Mouse (Mus musculus) E14TG2a.4 (cell line): ENCODE results near the gene Wdr93.

Experiments used
- H3K27me3 ChIP-seq: 2 replicates; pipeline ENCODE4 v1.6.1; 2014; ENCODE audit warnings: low read length, control low read depth; ENCODE audit not compliant: insufficient read depth
- H3K36me3 ChIP-seq: 2 replicates; pipeline ENCODE4 v1.6.1; 2014; ENCODE audit warnings: low read length, control low read depth; ENCODE audit not compliant: insufficient read depth
- H3K4me1 ChIP-seq: replicated peaks from 2 replicates; pipeline ENCODE4 v1.6.1; 2014; ENCODE audit warnings: low read depth, low read length, control low read depth
- H3K4me3 ChIP-seq: replicated peaks from 2 replicates; pipeline ENCODE4 v1.5.1; 2014; ENCODE audit warnings: mild to moderate bottlenecking, low read length
- H3K9me3 ChIP-seq: 2 replicates; pipeline ENCODE4 v1.6.1; 2014; ENCODE audit warnings: low read length, control low read depth
- CTCF ChIP-seq: conservative IDR thresholded peaks from 2 replicates; pipeline ENCODE4 v1.5.1; 2014; ENCODE audit warnings: low read length
- NANOG ChIP-seq: IDR thresholded peaks from 2 replicates; pipeline ENCODE4 v1.6.1; 2014; ENCODE audit warnings: borderline replicate concordance, low read length, mixed read lengths
- POU5F1 ChIP-seq: IDR thresholded peaks from 2 replicates; pipeline ENCODE4 v1.6.1; 2014; ENCODE audit warnings: low read length, borderline replicate concordance

Wdr93 gene

DNA sequence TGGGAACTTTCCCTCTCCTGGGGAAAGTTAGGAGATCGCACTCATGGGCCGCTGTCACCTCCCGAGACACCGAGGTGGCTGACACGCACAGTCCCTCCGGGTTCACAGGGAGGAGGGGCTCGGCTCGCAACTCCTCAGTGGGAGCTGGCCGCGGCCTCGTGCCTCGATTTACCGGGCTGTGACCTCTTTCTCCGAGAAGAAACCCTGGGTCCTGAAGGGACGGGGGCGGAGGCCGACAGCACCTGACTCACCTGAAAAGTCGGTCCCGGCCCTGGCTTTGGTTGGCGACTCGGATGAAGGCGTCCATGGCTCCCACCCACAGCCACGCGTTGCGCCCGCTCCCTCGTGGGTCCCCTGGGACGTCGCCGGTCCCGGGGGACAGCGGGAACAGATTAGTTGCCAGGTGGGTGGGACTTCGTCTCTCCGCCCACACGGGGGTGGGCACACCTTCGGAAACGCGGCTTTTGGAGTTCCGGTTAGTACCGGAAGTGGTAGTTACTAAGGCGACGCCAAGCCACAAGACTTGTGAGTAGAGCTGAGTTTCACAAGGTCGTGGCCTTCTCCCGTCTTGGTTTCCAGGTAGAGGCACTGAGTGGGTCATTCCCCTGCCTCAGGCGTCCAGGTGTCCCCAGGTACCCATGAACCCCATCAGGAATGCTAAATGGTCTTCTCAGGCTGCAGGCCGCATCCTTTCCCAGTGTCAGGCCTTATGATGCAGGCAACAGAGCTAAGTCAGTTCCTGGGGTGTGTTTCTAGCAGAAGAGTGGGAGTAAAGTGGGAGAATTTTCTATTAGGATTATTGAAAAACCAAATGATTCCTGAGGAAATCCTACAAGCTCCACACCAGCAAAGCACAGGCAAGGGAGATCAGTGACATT is at the start of gene Wdr93, which contains the start of gene Pex11a:
Gene Wdr93, plus strand, starts transcription at position 505 of the 878 bp plus-strand sequence.
Gene Pex11a, minus strand, starts transcription at position 473 of the 878 bp plus-strand sequence.
- peaks cover 12% of the 10 kb centered on the region for H3K4me1 ChIP-seq
- H3K9me3 ChIP-seq, result no peaks in the 10 kb centered on the region
- peaks cover 19% of the 10 kb centered on the region for H3K36me3 ChIP-seq
- TF ChIP-seq NANOG, result no peak
- TF ChIP-seq POU5F1, result no peak
- TF ChIP-seq CTCF, result no peak
- H3K4me3 ChIP-seq, result peak within 1 kb of the TSS; percentile 91
- peaks cover 9% of the 10 kb centered on the region; the same call in 1 of the 2 replicates for H3K27me3 ChIP-seq

DNA sequence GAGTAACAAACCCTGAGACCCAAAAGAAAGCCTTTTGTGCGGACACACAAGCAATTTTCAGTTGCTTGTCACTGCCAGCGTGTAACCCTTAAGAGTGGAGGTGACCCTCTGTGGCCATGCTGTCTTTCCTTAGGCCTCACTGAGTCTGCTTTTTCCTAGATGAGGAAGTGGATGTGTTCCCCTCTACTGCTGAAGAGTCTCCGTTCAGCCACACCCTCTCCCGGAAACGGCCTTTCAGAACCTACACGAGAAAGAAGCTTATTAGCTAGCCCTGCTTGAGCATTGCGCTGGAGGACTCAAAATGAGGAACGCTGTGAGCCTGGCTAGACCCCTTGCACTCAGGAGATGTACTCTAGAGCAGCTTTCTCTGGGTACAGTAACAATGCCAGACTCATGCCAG is 46.5 kb upstream of the Wdr93 start:
- Histone ChIP-seq H3K36me3 (peaks cover 100% of the 10 kb centered on the region), H3K4me1 (peaks cover 34% of the 10 kb centered on the region), H3K9me3 (no peaks in the 10 kb centered on the region), H3K27me3 (no peaks in the 10 kb centered on the region), H3K4me3 (no peak overlapping the region)
- no peak for TF ChIP-seq POU5F1
- TF ChIP-seq CTCF, result no peak
- TF ChIP-seq NANOG, result no peak

DNA sequence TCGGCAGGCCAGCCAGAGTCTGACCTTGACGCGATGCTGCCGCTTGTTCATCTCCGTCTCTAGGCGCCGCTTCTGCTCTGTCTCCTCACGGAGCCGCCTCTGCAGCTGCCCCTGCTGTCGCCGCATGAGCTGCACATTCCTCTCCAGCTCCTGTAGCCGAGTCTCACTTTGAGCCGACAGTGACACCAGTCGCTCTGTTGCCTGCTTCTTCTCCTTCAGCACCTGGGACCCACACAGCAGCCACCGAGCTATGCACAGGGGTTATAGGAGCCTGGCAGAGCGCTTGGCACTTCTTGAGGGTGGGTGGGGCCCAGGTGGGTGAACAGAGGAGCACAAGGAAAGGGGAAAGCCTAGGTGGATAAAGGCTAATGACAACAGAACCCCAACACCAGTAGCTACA is 40.2 kb upstream of the Wdr93 start:
- H3K9me3 ChIP-seq, result no peaks in the 10 kb centered on the region
- no peak for TF ChIP-seq CTCF
- no peak for TF ChIP-seq POU5F1
- TF ChIP-seq NANOG, result no peak
- H3K4me3 ChIP-seq, result no peak overlapping the region

DNA sequence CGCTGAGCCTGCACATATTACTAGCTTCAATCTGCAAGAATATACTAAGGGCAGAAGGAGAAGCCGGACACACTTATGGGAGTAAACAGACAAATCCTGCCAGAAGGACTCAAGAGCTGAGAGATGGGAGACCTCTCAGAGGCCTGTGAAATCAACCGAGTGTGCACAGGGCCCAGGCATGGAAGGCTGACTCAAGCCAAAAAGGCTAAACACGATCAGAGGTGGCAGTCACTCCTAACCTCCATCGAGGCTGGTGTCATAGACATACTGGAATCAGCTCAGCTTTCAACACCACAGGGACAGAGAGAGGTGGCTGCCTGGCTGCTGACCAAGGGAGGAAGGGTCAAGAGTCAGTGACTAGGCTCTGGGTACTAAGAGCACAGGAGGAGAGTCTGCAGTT is 37.8 kb upstream of the Wdr93 start:
- Histone ChIP-seq H3K27me3 (peaks cover 25% of the 10 kb centered on the region), H3K4me1 (peaks cover 32% of the 10 kb centered on the region), H3K9me3 (no peaks in the 10 kb centered on the region), H3K36me3 (peaks cover 76% of the 10 kb centered on the region), H3K4me3 (no peak overlapping the region)
- TF ChIP-seq POU5F1, result no peak
- TF ChIP-seq NANOG, result no peak
- TF ChIP-seq CTCF, result no peak

More for the DNA sequence above, 40.2 kb upstream of the Wdr93 start:
- Histone ChIP-seq H3K4me1 (peaks cover 32% of the 10 kb centered on the region), H3K36me3 (peaks cover 90% of the 10 kb centered on the region), H3K27me3 (0 out of 2 replicates have a peak, but pooled peaks cover 3% of the 10 kb centered on the region)

DNA sequence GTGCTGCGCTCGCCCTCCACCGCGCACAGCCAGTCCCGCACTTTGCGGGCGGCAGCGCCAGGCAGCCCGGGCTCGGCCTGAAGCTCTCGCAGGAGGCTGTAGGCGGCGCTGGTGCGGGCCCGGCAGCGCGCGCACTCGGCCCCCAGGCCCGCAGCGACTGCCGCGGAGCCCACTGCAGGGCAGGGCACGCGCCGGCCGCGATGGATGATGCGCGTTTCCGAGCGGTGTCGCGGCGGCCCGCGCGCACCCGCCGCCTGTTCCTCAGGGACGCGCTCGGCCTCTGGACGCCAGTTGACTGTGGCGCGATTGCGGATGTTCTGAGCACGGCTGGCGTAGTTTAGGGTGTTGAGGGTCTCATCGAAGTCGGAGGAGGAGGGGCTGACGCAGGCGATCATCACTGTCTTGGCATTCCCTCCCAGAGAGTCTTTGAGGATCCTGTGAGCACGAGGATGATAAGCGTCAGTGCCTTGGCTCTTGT is 32.8 kb upstream of the Wdr93 start:
- Histone ChIP-seq H3K4me1 (peaks cover 29% of the 10 kb centered on the region), H3K36me3 (peaks cover 52% of the 10 kb centered on the region)
- no peak for TF ChIP-seq POU5F1
- TF ChIP-seq CTCF, result no peak
- TF ChIP-seq NANOG, result no peak

GRCm38 (mm10) chr7:79710831-79711230 is 32.1 kb upstream of the Wdr93 start:
- H3K4me1 ChIP-seq, result peaks cover 29% of the 10 kb centered on the region
- H3K4me3 ChIP-seq, result peak overlapping the region; percentile 75
- H3K9me3 ChIP-seq, result no peaks in the 10 kb centered on the region
- H3K27me3 ChIP-seq, result peaks cover 42% of the 10 kb centered on the region
- TF ChIP-seq CTCF (no peak), NANOG (no peak), POU5F1 (no peak)
- H3K36me3 ChIP-seq, result peaks cover 46% of the 10 kb centered on the region

More for the DNA sequence above, 32.8 kb upstream of the Wdr93 start:
- peaks cover 42% of the 10 kb centered on the region for H3K27me3 ChIP-seq
- peak overlapping the region; percentile 75 for H3K4me3 ChIP-seq
- no peaks in the 10 kb centered on the region for H3K9me3 ChIP-seq

GRCm38 (mm10) chr7:79715187-79715981 is 27.6 kb upstream of the Wdr93 start, which contains the start of gene Kif7:
Gene Kif7 (minus strand): TSS chr7:79715720.
- H3K36me3 ChIP-seq, result peaks cover 18% of the 10 kb centered on the region
- TF ChIP-seq POU5F1 (no peak), NANOG (no peak), CTCF (no peak)
- H3K4me3 ChIP-seq, result peak within 1 kb of the TSS; percentile 97
- H3K4me1 ChIP-seq, result peaks cover 30% of the 10 kb centered on the region
- H3K9me3 ChIP-seq, result no peaks in the 10 kb centered on the region
- peaks cover 39% of the 10 kb centered on the region for H3K27me3 ChIP-seq

DNA sequence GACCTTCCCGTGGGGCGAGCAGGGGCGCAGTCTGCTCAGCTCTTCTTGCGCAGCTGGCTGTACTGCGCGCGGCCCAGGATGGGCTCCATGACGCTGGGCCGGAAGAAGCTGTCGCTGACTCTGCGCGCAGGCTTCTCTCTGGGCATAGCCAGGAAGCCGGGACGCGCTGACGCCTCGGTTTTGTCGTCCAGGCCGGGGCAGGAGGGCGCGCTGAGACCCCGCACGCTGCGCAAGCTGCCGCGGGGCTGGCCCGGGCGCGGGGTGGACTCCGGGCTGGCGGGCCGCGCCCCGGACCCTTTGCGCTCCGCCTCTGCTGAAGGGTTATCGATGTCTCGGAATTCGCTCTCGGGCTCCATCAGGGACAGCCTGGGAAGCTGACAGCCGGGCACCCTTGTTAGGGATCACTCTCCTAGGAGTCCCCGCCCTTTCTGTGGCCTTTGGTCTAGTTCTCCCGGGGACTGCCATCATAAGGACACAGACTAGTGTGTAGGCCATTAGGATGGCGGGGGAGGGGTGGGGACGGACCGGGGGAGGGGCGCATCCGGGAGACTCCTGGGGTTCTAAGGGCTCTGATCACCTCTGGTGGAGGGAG is 21.5 kb upstream of the Wdr93 start:
- TF ChIP-seq POU5F1 (no peak), CTCF (no peak), NANOG (no peak)
- H3K27me3 ChIP-seq, result peaks cover 71% of the 10 kb centered on the region

More for the DNA sequence above, 21.5 kb upstream of the Wdr93 start:
- Histone ChIP-seq H3K4me1 (peaks cover 13% of the 10 kb centered on the region), H3K36me3 (no peaks in the 10 kb centered on the region), H3K9me3 (no peaks in the 10 kb centered on the region), H3K4me3 (peak overlapping the region; percentile 83)
